Mouse (Mus musculus): Measurements from ENCODE around the gene Uap1.

DNA sequence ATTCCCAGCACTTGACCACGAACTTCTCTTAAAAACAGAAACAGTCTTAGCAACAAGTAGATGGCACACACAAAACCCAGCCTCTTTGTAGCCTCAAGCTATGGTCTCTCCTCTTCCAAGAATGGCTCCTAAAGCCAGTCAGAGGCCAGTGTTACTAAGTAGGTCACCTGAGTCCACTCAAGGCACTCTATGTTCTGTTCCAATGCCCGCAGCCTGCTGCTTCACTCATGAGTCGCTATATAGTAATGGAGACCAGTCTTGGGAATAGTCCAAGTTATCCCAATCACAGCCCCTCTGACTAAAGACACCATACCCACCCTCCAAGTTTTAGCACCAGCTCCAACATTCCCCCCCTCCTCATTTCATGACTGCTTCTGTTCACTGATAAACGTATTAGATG lies 29.2 kb downstream of the Uap1 start:
- no peak for TF ChIP-seq CTCF (IDR thresholded peaks at IDR 0.05)
- TF ChIP-seq EP300 (IDR thresholded peaks at IDR 0.05), result no peak

Data from lung, postnatal 0 days (tissue).